Mouse (Mus musculus) layer of hippocampus, postnatal 10 days (tissue): ENCODE measurements around the gene Nploc4. TPM values are rescaled to one million over a fixed set of nuclear protein-coding genes. Genes with fewer than 3 reads are reported as not detected.
A peak's percentile ranks its signal among the peaks of the same experiment; 100 is the strongest.

ENCODE experiments used
- DNase-seq, 2 experiments: peaks; one replicate each; pipeline ENCODE4 v3.0.0; 2021; ENCODE audit warnings: low spot score in 2 of 2
- long read RNA-seq: library from polyadenylated mRNA; stranded (forward); transcript quantifications from one replicate; pipeline ENCODE4 v2.0.0, GENCODE M21; 2023
- total RNA-seq, 2 experiments: library from RNA; stranded (reverse); gene quantifications; 2 replicates each; pipeline ENCODE4 v1.2.3; 2021

Nploc4 gene
- total RNA-seq, result 10 to 100 TPM; 71.2 to 71.4 TPM
- long read RNA-seq, full-length matches to known transcripts, result 25 of 43 reads
- long read RNA-seq, partial matches to known transcripts, result 15 of 43 reads
- long read RNA-seq, other reads (novel, unspliced or antisense), result 3 of 43 reads

DNA sequence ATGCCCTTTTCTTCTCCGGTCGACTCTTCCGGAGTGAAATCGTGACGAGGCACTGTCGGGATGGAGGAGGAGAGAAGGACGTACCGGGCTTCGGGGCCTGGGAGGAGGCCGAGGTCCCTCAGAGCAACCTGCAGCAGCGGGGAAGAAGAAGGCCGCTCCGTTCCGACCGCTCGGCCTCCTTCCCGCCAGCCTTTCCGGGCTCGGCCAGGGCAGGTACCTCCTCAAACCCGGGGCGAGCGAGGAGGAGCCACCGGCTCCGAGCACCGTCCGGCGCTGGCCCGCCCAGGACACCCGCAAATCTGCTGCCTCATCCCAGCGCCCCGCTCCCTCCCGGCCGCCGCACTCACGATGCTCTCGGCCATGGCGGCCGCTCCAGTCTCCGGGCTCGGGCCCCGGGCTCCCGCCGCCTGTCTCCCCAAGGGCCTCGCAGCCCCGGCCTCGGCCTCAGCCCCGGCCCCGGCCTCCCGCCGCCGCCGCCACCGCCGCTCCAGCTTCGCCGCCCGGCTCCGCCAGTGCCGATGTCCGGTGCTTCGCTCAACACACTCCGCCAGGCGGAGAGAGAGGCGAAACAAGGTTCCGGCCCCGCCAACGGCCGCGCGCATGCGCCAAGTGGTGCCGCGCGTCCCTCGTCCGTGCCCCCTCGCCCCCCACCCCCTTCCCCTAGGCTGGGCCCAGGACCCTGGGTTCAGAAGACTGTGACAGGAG, at the start of gene Nploc4:
TSS of gene Nploc4 (minus strand) at position 557 of the 705 bp plus-strand sequence.
- peak; percentile 92 to 94 for DNase-seq

GRCm38 (mm10) chr11:120485251-120485650, 47.7 kb upstream of the Nploc4 start:
- no peak for DNase-seq

- peak; percentile 88 to 89 for DNase-seq
These were observed 46.9 kb upstream of the Nploc4 start, which contains the start of gene Mrpl12 for GRCm38 (mm10) chr11:120484265-120484981. Gene Mrpl12, plus strand, starts transcription at chr11:120484613.

- DNase-seq, result no peak
These were observed 46.0 kb upstream of the Nploc4 start for GRCm38 (mm10) chr11:120483448-120483934.

DNA sequence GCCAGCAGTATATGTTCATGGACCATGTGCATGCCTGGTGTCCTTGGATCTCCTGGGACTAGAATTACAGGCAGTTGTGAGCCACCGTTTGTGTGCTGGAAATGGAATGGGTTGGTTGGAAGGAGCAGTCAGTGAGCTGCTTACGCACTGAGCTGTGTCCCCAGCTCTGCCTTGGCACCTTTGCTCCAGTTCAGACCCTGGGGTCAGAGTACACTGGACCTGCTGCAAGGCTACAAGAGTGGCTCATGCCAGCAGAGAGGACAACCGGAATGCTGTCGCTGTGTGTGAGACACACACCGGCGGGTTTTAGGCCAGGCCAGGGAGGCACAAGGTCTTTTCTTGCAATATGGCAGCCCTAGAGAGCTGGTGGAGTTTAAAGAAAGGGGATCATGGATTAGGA, 34.5 kb upstream of the Nploc4 start:
- no peak for DNase-seq

GRCm38 (mm10) chr11:120467736-120468092, 30.2 kb upstream of the Nploc4 start:
- no peak for DNase-seq

DNA sequence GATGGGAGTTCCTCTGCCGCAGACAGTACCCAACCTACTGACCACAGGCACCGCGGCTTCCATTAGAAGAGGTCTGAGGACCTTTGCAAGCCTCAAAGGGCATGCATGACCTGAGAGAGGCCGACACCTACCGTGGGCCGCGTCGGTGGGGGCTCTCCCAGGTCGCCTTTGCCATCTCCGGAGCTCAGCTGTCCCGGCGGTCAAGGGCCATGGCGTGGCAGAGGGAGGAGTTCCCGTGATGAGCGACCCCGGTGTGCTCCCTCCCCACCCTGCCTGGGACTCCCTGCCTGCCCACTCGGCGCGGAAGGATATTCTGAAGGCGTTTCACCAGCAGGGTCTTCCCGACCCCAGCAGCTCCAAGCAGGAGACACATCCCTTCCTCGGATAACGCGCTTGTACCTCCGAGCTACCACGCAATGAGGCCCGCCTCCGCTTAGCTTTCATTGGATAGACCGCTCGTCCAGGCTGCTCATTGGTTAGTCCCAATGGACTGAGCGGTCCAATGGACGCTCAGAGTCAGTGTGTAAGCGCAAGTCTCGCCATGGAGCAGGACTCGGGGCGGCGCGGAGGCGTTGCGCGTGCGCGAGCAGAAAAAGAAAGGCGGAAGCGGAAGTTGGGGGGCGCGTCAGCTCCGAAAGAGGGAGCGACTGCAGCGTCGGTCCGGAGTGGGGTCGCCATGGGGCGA, 29.7 kb upstream of the Nploc4 start, which contains the start of gene Arl16:
TSS of gene Arl16 (minus strand) at position 557 of the 685 bp plus-strand sequence.
- DNase-seq, result peak; percentile 93

- DNase-seq, result no peak
These were observed 28.0 kb upstream of the Nploc4 start for GRCm38 (mm10) chr11:120465521-120465920.

DNA sequence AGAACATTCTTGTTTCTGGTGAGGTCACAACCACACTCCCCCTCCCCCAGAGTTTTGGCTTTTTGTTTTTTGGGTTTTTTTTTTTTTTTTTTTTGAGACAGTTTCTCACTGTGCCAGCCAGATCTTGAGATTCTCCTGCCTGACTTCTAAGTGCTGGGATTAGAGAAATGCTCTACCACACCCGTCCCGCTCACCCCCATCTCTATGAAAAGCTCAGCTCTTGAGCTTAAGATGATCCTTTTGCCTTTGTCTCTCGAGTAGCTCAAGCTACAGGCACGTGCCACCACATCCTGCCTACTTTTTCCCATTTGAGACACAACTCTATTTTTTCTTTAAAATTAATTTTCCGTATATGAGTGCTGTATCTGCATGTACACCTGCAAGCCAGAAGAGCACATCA, 26.9 kb upstream of the Nploc4 start:
- no peak for DNase-seq

- DNase-seq, result no peak
These were observed 26.0 kb upstream of the Nploc4 start for GRCm38 (mm10) chr11:120463536-120463935.

DNA sequence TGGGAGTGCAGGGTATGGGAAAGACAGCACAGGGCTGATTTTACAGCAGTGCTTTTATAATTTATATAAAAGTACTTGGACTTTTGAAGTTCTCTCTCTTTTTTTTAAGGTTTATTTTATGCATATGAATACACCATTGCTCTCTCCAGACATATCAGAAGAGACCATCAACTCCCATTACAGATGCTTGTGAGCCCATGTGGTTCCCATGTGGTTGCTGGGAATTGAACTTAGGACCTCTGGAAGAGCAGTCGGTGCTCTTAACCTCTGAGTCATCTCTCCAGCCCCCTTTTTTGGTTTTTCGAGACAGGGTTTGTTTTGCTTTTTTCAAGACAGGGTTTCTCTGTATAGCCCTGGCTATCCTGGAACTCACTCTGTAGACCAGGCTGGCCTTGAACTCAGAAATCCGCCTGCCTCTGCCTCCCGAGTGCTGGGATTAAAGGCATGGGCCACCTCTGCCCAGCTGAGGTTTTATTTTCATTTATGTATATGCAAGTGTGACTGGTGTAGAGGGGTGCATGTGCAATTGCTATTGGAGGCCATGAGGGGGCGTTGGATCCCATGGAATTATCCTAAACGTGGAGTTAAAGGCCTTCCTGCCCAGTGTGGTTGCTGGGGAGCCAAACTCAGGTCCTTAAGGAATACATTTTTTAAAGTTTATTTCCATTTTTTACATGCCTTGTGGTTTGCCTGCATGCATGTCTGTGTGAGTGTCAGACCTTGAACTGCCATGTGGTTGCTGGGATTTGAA, 21.5 kb upstream of the Nploc4 start:
- DNase-seq, result no peak

GRCm38 (mm10) chr11:120457772-120458751, 20.6 kb upstream of the Nploc4 start, which contains the start of the genes Oxld1 and Ccdc137:
Gene Oxld1, minus strand, starts transcription at chr11:120458068.
Gene Ccdc137, plus strand, starts transcription at chr11:120458115.
- DNase-seq, result peak; percentile 79 to 81

DNA sequence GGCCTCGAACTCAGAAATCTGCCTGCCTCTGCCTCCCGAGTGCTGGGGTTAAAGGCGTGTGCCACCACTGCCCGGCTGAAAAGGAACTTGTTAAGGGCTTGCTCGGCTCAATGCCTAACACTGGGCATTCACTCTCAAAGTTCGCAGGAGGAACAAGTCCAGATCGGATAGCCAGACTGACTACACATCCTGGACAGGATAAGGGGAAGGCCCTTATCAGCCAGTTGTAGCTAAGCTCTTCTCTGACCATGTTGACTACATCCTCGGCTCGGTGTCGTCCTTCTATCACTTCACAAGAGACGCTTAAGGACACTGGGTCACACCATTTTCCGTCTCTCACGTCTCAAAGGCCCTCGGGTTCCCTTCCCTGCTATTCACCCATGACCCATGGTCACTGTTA, 19.9 kb upstream of the Nploc4 start:
- no peak for DNase-seq

DNA sequence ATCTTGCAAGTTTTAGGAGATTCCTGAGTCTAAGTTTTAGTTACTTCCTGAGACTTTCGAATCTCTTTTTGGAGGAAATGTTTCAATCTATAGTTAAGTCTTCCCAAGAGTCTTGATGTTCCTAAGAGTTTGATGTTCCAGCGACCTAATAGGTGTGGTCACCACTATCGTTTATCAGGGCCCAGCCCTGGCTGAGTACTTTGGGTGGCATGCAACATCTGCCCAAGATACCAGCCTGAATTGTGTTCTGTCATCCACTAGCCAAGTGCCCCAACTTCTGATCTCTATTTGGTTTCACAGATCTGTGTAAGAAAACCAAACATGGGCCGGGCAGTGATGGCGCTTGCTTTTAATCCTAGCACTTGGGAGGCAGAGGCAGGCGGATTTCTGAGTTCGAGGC, 17.9 kb upstream of the Nploc4 start:
- DNase-seq, result no peak

GRCm38 (mm10) chr11:120454965-120455364, 17.5 kb upstream of the Nploc4 start:
- DNase-seq, result no peak

- no peak for DNase-seq
These were observed 15.8 kb upstream of the Nploc4 start, which contains the start of gene Pde6g for GRCm38 (mm10) chr11:120453306-120453705. Gene Pde6g, minus strand, starts transcription at chr11:120453500.

- DNase-seq, result no peak
These were observed 14.7 kb upstream of the Nploc4 start for GRCm38 (mm10) chr11:120452246-120452645.

DNA sequence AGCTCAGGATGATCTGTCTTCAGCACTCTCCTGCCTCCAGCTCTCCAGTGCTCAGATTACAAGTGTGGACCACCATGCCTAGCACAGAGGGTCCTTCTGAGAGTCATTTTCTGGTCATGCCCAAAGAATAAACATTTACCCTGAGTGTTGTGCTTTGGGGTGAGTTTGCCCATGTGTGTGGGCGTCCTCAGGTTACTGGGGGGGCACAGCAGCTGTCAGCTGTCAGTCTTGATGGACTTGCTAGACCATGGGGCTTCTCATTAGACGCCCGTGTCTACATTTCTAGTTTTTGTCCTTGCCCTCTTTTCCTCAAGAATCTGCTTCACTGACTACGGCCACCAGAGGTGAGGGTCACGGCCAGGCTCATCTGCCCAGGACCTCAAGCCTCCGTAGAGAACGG, 9.7 kb upstream of the Nploc4 start:
- DNase-seq, result no peak

GRCm38 (mm10) chr11:120445475-120445874, 8.0 kb upstream of the Nploc4 start:
- DNase-seq, result no peak
